Mouse (Mus musculus) liver, embryonic 15.5 days (tissue): ENCODE measurements around the gene Tspan9. TPM values are rescaled to one million over a fixed set of nuclear protein-coding genes. Genes with fewer than 3 reads are reported as not detected.

Experiments used
- ATAC-seq: fragments of 200-750 bp; cut with Nextera tagmentation; 2 replicates; pipeline ENCODE4 v1.8.0; 2017; ENCODE audit warnings: moderate number of reproducible peaks, mild to moderate bottlenecking, moderate library complexity; ENCODE audit not compliant: insufficient read depth
- H3K27ac ChIP-seq: fragments of 300-500 bp; sonication (generic); replicated peaks from 2 replicates; pipeline ENCODE4 v1.5.1; 2015; ENCODE audit warnings: mild to moderate bottlenecking, inconsistent platforms
- H3K27me3 ChIP-seq: fragments of 300-500 bp; sonication (generic); 2 replicates; pipeline ENCODE4 v1.6.1; 2015; ENCODE audit warnings: mild to moderate bottlenecking, inconsistent platforms
- H3K36me3 ChIP-seq: fragments of 300-500 bp; sonication (generic); replicated peaks from 2 replicates; pipeline ENCODE4 v1.6.1; 2015; ENCODE audit warnings: moderate library complexity, mild to moderate bottlenecking, inconsistent platforms
- H3K4me1 ChIP-seq: fragments of 300-500 bp; sonication (generic); replicated peaks from 2 replicates; pipeline ENCODE4 v1.6.1; 2015; ENCODE audit warnings: inconsistent platforms
- H3K4me2 ChIP-seq: fragments of 300-500 bp; sonication (generic); 2 replicates; pipeline ENCODE4 v1.6.1; 2015; ENCODE audit warnings: moderate library complexity, mild to moderate bottlenecking, inconsistent platforms
- H3K4me3 ChIP-seq: fragments of 300-500 bp; sonication (generic); replicated peaks from 2 replicates; pipeline ENCODE4 v1.5.1; 2015; ENCODE audit warnings: mild to moderate bottlenecking, inconsistent platforms
- H3K9ac ChIP-seq: fragments of 300-500 bp; sonication (generic); 2 replicates; pipeline ENCODE4 v1.6.1; 2015; ENCODE audit warnings: moderate library complexity, mild to moderate bottlenecking, inconsistent platforms
- H3K9me3 ChIP-seq: fragments of 300-500 bp; sonication (generic); replicated peaks from 2 replicates; pipeline ENCODE4 v1.6.1; 2016; ENCODE audit warnings: inconsistent platforms
- WGBS: fragments of 180-500 bp; shearing (Covaris S2); methylation state at CpG from one replicate; pipeline ENCODE4 v1.1.7; 2015; ENCODE audit warnings: mixed read lengths; ENCODE audit not compliant: insufficient replicate concordance; 5-methylcytosine and 5-hydroxymethylcytosine counted together
- polyA plus RNA-seq: library from polyadenylated mRNA; unstranded; fragments of >200 nt; fragmentation: Nextera tagmentation; extraction: Ambion mirVana; gene quantifications from 2 replicates; pipeline ENCODE4 v1.2.1, GENCODE M21; 2015

Gene Tspan9
- polyA plus RNA-seq, 1 experiment from 2014 or later = 23.6 TPM

DNA sequence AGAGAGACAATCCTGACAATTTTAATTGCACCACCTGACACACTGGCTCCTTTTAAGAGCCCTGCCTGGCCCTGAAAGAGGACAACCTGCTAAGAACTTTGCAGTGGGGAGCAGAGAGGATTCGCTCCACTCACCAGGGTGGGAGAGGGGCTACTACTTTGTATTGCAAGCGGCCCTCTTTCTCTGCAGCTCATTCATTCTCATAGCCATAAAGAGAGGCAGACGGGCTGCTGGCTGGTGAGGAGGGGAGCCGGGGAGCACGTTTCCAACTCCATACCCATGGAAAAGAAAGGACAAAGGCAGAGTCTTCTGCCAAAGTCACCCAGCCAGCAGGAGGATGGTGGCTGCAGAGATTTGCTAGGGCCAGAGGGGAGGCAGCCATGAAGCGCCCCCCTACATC lies 169.8 kb downstream of the Tspan9 start:
- Histone ChIP-seq H3K9ac (no peak overlapping the region), H3K27me3 (no peaks in the 10 kb centered on the region), H3K36me3 (no peaks in the 10 kb centered on the region), H3K4me2 (no peak overlapping the region), H3K4me1 (no peaks in the 10 kb centered on the region), H3K9me3 (no peaks in the 10 kb centered on the region), H3K27ac (no peak overlapping the region), H3K4me3 (no peak overlapping the region)
- ATAC-seq = no peak
- 53% methylated on average over 6 of the region's 6 CpGs for WGBS

GRCm38 (mm10) chr6:127971931-127972330 lies 171.5 kb downstream of the Tspan9 start:
- Histone ChIP-seq H3K27ac (no peak overlapping the region), H3K9ac (no peak overlapping the region), H3K9me3 (no peaks in the 10 kb centered on the region), H3K4me2 (no peak overlapping the region), H3K27me3 (no peaks in the 10 kb centered on the region), H3K4me1 (no peaks in the 10 kb centered on the region), H3K4me3 (no peak overlapping the region), H3K36me3 (no peaks in the 10 kb centered on the region)
- ATAC-seq = no peak
- WGBS = 56% methylated on average over 5 of the region's 5 CpGs

DNA sequence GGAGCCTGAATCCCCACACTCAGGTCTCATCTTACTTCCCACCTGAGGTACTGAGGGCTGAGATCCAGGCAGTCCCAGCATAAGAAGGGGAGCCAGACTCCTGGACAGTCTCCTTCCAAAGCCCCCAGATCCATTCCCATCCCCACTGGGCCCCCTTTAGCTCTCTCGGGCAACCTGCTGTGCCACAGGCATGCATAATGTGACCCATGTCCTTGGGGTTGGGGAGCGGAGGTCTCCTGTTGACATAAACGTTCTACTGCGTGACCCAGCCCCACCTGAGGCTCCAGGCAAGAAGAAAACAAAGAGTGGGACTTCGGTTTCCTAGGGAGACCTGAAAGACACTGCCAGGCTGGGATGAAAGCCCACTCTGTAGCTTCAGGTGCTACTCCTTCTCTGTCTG lies 172.5 kb downstream of the Tspan9 start:
- Histone ChIP-seq H3K36me3 (no peaks in the 10 kb centered on the region; the same call in 1 of the 2 replicates), H3K9ac (no peak overlapping the region), H3K4me3 (no peak overlapping the region), H3K27me3 (no peaks in the 10 kb centered on the region), H3K4me2 (no peak overlapping the region), H3K27ac (no peak overlapping the region), H3K9me3 (no peaks in the 10 kb centered on the region), H3K4me1 (no peaks in the 10 kb centered on the region)
- 47% methylated on average over 5 of the region's 5 CpGs for whole genome bisulfite sequencing
- ATAC-seq = no peak

DNA sequence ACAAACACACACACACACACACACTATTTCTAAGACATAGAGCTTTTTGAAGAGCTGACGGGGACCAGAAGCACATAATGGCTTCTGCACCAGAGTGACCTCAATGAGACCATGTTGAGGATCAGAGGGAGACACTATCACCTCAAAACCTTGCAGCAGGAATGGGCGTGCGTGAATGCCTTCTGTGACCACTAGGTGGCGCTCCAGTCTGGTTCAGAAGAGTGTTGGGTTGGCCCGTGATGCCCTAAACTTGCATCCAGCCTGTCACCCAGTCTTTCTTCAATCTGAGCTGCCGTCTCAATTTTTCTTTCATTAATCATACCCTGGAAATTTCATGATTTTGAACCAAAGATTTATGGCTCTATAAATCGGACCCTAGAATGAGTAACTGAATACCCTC lies 173.3 kb downstream of the Tspan9 start:
- Histone ChIP-seq H3K9ac (no peak overlapping the region), H3K36me3 (no peaks in the 10 kb centered on the region; the same call in 1 of the 2 replicates), H3K4me1 (no peaks in the 10 kb centered on the region), H3K4me3 (no peak overlapping the region), H3K4me2 (no peak overlapping the region), H3K9me3 (no peaks in the 10 kb centered on the region), H3K27me3 (no peaks in the 10 kb centered on the region), H3K27ac (no peak overlapping the region)
- WGBS = 7% methylated on average over 7 of the region's 7 CpGs
- no peak for ATAC-seq

DNA sequence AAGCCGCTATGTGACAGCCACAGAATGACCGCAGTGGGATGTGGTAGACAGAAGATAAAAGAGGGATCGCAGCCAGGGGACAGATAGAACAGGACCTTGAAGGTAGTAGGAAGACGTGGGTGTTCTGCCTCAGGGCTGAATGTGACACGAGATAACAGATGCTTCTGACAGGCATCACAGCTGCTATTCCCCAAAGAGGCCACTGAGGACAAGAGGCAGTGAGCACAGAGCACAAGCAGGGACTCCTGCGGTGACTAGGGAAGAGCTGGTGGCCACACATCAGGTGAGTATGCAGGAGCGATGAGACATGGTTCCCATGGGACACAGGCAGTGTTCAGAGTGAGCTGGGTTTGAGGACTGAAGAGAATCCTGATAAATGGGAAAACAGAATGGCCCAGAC lies 173.7 kb downstream of the Tspan9 start:
- Histone ChIP-seq H3K4me2 (no peak overlapping the region), H3K9me3 (no peaks in the 10 kb centered on the region), H3K27ac (no peak overlapping the region), H3K9ac (no peak overlapping the region), H3K4me3 (no peak overlapping the region), H3K27me3 (no peaks in the 10 kb centered on the region), H3K4me1 (no peaks in the 10 kb centered on the region), H3K36me3 (no peaks in the 10 kb centered on the region; the same call in 1 of the 2 replicates)
- ATAC-seq = no peak
- WGBS = 36% methylated on average over 7 of the region's 7 CpGs

DNA sequence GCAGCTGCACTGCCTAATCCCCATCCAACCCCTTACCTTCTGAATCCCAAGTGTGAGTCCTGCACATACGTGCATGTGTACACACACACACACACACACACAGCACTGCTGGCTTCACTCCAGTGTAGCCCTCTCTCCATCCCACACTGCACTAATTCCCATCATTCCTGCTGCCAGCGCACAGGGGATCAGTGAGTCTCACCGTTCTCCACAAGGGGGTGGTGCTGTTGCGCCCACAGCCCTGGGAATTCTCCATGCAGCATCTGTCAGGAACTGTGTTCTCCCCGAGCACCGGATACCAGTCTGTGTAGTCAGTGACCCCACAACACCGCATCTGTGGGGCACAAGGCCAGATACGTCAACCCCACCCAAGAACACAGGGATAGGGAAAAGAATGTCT lies 177.9 kb downstream of the Tspan9 start:
- Histone ChIP-seq H3K27me3 (no peaks in the 10 kb centered on the region), H3K27ac (no peak overlapping the region), H3K36me3 (no peaks in the 10 kb centered on the region; the same call in 1 of the 2 replicates), H3K9me3 (no peaks in the 10 kb centered on the region), H3K4me3 (no peak overlapping the region), H3K9ac (no peak overlapping the region), H3K4me2 (no peak overlapping the region), H3K4me1 (no peaks in the 10 kb centered on the region)
- no peak for ATAC-seq
- WGBS = 63% methylated on average over 8 of the region's 8 CpGs

DNA sequence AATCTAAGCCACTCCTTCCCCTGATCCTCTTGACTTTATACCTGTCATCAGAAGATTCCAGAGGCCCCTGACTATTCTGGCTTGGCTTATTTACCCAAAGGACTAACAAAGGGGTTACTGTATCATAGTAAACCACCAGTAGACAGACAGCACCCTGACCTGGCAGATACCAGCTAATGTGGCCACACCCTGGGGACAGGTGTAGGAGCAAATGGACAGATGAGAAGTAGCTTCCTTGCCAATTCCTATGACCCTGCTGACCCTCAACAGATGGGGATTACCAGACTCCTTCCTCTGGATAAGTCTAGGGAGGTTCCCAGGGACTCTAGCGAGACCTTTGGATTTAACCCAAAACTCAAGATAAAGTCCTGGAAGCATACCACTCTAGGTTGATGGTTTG lies 183.2 kb downstream of the Tspan9 start:
- 73% methylated on average over 1 of the region's 1 CpGs for WGBS
- H3K36me3 ChIP-seq = no peaks in the 10 kb centered on the region
- H3K4me2 ChIP-seq = no peak overlapping the region
- no peak overlapping the region for H3K9ac ChIP-seq
- no peak overlapping the region for H3K4me3 ChIP-seq
- H3K27me3 ChIP-seq = no peaks in the 10 kb centered on the region
- ATAC-seq = no peak
- no peak overlapping the region for H3K27ac ChIP-seq
- H3K9me3 ChIP-seq = no peaks in the 10 kb centered on the region
- H3K4me1 ChIP-seq = no peaks in the 10 kb centered on the region

- Histone ChIP-seq H3K4me1 (no peaks in the 10 kb centered on the region), H3K27ac (no peak overlapping the region), H3K27me3 (no peaks in the 10 kb centered on the region), H3K36me3 (no peaks in the 10 kb centered on the region), H3K9me3 (no peaks in the 10 kb centered on the region), H3K4me3 (no peak overlapping the region), H3K9ac (no peak overlapping the region), H3K4me2 (no peak overlapping the region)
- no peak for ATAC-seq
- WGBS = 47% methylated on average over 5 of the region's 5 CpGs
Measured at GRCm38 (mm10) chr6:127956172-127956571, 187.2 kb downstream of the Tspan9 start.

GRCm38 (mm10) chr6:127953071-127953470 lies 190.3 kb downstream of the Tspan9 start:
- Histone ChIP-seq H3K4me3 (no peak overlapping the region), H3K27ac (no peak overlapping the region), H3K27me3 (no peaks in the 10 kb centered on the region), H3K9me3 (no peaks in the 10 kb centered on the region), H3K4me1 (no peaks in the 10 kb centered on the region), H3K9ac (no peak overlapping the region), H3K36me3 (no peaks in the 10 kb centered on the region), H3K4me2 (no peak overlapping the region)
- WGBS = 60% methylated on average over 4 of the region's 4 CpGs
- no peak for ATAC-seq

DNA sequence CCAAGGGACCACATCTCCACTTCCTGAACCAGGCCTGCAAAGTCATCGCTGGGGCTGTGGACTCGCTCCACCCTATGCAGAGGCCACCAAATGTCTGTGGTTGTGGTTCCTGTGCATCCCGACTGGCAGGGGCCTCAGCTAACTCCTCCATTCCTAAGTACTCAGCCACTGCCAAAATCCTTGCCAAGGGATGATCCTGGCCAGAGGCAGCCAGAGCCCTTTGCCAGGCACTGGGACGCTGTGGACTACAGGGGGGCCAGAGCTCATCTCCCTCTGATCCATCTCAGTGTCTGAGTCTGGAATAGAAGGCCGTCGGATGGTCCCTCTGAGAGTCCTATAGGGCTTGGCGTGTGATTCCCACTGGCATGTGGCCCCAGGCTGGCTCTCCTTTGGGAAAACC lies 193.5 kb downstream of the Tspan9 start:
- Histone ChIP-seq H3K9me3 (no peaks in the 10 kb centered on the region), H3K9ac (no peak overlapping the region), H3K4me2 (no peak overlapping the region), H3K4me3 (no peak overlapping the region), H3K27me3 (no peaks in the 10 kb centered on the region), H3K36me3 (no peaks in the 10 kb centered on the region), H3K27ac (no peak overlapping the region), H3K4me1 (no peaks in the 10 kb centered on the region)
- 56% methylated on average over 7 of the region's 7 CpGs for WGBS
- no peak for ATAC-seq

GRCm38 (mm10) chr6:127948656-127949055 lies 194.7 kb downstream of the Tspan9 start:
- H3K27ac ChIP-seq = no peak overlapping the region
- H3K9ac ChIP-seq = no peak overlapping the region
- no peaks in the 10 kb centered on the region for H3K4me1 ChIP-seq
- H3K36me3 ChIP-seq = no peaks in the 10 kb centered on the region
- no peak overlapping the region for H3K4me2 ChIP-seq
- no peak for ATAC-seq
- WGBS = 64% methylated on average over 9 of the region's 9 CpGs
- no peaks in the 10 kb centered on the region for H3K27me3 ChIP-seq
- H3K9me3 ChIP-seq = no peaks in the 10 kb centered on the region
- no peak overlapping the region for H3K4me3 ChIP-seq

DNA sequence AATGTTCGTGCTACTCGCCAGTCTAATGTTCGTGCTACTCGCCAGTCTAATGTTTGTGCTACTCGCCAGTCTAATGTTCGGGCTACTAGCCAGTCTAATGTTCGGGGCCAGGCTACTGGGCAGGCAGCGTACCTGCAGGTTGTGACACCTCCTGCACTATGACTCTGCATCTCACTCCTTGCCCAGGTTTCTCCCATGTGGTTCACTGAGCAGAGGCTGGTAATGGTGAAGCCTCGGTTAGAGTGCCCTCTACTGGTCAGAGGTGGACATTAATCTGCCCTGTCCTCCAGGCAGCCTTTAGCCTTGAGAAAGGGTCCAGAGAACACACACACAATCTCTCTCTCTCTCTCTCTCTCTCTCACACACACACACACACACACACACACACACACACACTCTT lies 197.7 kb downstream of the Tspan9 start:
- H3K27me3 ChIP-seq = no peaks in the 10 kb centered on the region
- H3K4me1 ChIP-seq = no peaks in the 10 kb centered on the region
- H3K4me2 ChIP-seq = no peak overlapping the region
- no peak overlapping the region for H3K27ac ChIP-seq
- WGBS = 53% methylated on average over 9 of the region's 9 CpGs
- H3K36me3 ChIP-seq = no peaks in the 10 kb centered on the region
- no peaks in the 10 kb centered on the region for H3K9me3 ChIP-seq
- no peak overlapping the region for H3K4me3 ChIP-seq
- no peak for ATAC-seq
- no peak overlapping the region for H3K9ac ChIP-seq
